Mouse (Mus musculus) bone marrow macrophage, adult 2 months (primary cell): ENCODE results near the gene Rspo3.

Experiments used
- CTCF ChIP-seq: IDR thresholded peaks from 2 replicates; pipeline ENCODE4 v1.5.1; 2012; ENCODE audit warnings: low read depth, mild to moderate bottlenecking, low read length, moderate library complexity
- POLR2A ChIP-seq: IDR thresholded peaks from 2 replicates; pipeline ENCODE4 v1.6.1; 2012; ENCODE audit warnings: mild to moderate bottlenecking, low read depth, low read length, borderline replicate concordance

DNA sequence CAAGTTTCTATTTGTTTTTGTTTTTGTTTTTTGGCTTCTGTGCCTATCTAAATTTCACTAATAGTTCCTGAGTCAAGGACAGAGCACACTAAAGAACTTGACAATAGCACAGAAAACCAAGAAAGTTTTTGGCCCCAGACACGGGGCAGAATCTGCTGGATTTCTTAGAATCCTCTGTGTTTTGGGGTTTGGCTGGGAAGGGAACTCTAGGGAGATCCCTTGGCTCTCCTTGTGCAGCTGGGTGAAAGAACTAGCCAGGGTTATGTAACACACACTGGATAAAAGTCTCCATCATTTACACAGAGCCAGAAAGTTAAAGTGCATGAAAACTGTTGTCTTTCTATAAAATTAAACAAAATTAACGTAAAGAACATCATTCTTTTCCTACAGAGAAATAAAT is 121.3 kb downstream of the Rspo3 start:
- TF ChIP-seq CTCF (no peak), POLR2A (no peak)
